Mouse (Mus musculus) mouse embryonic stem cell (cell line): ENCODE results near the gene Kcnh2.

ENCODE experiments used
- in situ Hi-C, 2 experiments: fragments of 300-500 bp; cut with MboI; formaldehyde crosslinking; loops; 1 replicate in 1 of 2; 3 replicates in 1 of 2; pipeline ENCODE4 v1.14.3; 2019 to 2020; ENCODE audit warnings: low sequenced_read_pairs in 2 of 2, low pct_unique_long_range_greater_than_20kb in 1 of 2, mixed read lengths in 1 of 2; ENCODE audit not compliant: unreplicated experiment in 1 of 2

Gene Kcnh2

DNA sequence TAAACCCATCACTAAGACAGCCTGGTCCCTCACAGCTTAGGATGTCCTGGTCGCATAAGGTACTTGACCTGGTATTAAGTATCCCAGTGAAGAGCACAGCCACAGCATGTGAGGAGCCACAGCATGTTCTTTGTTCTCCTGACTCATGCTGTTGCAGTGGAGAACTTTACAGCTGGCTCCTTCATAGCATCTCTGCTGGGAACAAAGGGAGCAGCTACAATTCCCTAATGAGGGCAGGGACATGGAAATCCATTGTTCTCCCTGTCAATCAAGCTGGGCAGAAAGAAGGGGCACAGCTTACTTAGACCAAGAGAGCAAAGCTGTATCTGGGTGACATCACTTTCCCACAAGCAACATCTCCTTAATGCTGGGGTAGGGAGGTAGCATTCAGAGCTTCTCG, 70.9 kb downstream of the Kcnh2 start:
- in situ Hi-C loops: no loop called here

- in situ Hi-C loops: no loop called here
Measured at GRCm38 (mm10) chr5:24279527-24279926, 71.9 kb downstream of the Kcnh2 start.

DNA sequence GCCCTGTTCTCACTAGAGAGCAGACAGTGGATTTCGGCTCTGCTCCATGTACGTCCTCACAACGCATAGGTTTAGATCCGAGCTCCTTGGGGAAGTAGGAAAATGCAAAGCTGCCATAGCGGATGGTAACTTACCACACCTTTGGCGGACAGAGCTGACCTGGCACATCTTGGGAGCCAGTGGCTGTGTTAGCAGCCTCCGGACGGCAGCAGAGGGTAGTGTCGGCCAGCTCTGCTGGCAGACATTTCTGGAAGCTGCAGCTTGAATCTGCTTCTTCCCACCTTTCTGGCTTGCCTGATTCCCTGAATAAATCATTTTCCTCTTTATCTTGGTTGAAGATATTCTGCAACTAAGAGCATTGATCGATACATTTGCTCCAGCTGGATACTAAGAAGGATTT, 73.2 kb downstream of the Kcnh2 start:
- in situ Hi-C loops: no loop called here

DNA sequence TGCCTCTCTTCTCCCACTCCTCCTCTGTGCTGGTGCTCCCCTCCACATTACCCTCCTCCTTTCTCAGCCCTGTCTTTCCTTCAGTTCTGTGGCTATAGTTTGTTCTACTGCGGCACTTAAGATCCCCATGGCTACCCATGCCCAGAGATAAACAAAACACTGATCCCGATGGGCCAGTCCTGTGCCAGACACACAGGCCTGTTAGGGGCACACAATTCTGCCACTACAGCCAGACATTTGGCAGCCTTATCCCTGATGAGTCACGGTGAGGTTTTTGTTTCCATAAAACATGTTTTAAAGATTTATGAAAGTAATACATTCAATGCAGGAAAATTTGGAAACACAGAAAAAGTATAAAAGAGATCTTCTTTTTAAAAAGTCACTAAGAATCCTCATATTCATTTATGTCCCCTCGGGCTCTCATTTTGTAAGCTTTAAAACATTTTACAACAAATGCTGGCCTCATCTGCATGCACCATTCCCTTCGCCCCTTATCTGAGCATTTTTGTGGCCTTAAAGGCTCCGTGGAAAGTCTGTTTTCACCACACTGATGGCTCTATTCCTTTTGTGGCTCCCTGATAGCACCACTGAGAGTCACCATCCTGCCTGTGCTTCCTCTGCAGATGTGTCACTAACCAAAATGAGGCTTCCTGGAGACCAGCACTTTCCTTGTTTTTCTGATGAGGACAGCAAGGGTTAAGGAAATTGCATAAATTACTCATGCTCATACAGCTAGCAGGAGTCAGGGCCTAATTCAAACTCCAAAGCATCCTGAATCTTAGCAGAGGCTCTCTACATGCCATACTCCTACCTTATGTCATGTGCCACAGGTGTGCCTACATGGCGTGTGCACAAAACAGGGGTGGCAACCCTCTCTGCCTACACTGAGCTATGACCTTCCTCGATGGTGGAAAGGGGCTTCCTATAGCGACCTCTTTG, 77.5 kb downstream of the Kcnh2 start:
- in situ Hi-C loops: no loop called here

- in situ Hi-C loops: no loop called here
Measured at GRCm38 (mm10) chr5:24270941-24271340, 80.5 kb downstream of the Kcnh2 start.
